Mouse (Mus musculus) embryonic facial prominence, embryonic 13.5 days (tissue): Measurements from ENCODE around the gene Prkca. TPM values are rescaled to one million over a fixed set of nuclear protein-coding genes. Genes with fewer than 3 reads are reported as not detected.

Experiments
- ATAC-seq: fragments of 200-750 bp; cut with Nextera tagmentation; 2 replicates; pipeline ENCODE4 v1.8.0; 2017; ENCODE audit warnings: low read depth; ENCODE audit not compliant: insufficient number of reproducible peaks, insufficient read depth, low FRiP score, low TSS enrichment
- H3K27ac ChIP-seq: fragments of 300-500 bp; sonication (generic); 2 replicates; pipeline ENCODE4 v1.5.1; 2015; ENCODE audit warnings: moderate library complexity, mild to moderate bottlenecking, inconsistent platforms
- H3K27me3 ChIP-seq: fragments of 300-500 bp; sonication (generic); 2 replicates; pipeline ENCODE4 v1.6.1; 2015; ENCODE audit warnings: mild to moderate bottlenecking, inconsistent platforms
- H3K36me3 ChIP-seq: fragments of 300-500 bp; sonication (generic); 2 replicates; pipeline ENCODE4 v1.6.1; 2015; ENCODE audit warnings: mild to moderate bottlenecking, inconsistent platforms
- H3K4me1 ChIP-seq: fragments of 300-500 bp; sonication (generic); 2 replicates; pipeline ENCODE4 v1.6.1; 2015; ENCODE audit warnings: inconsistent platforms
- H3K4me2 ChIP-seq: fragments of 300-500 bp; sonication (generic); 2 replicates; pipeline ENCODE4 v1.6.1; 2015; ENCODE audit warnings: moderate library complexity, mild to moderate bottlenecking, inconsistent platforms
- H3K4me3 ChIP-seq: fragments of 300-500 bp; sonication (generic); 2 replicates; pipeline ENCODE4 v1.5.1; 2015; ENCODE audit warnings: mild to moderate bottlenecking, inconsistent platforms
- H3K9ac ChIP-seq: fragments of 300-500 bp; sonication (generic); 2 replicates; pipeline ENCODE4 v1.6.1; 2015; ENCODE audit warnings: mild to moderate bottlenecking, inconsistent platforms
- H3K9me3 ChIP-seq: fragments of 300-500 bp; sonication (generic); 2 replicates; pipeline ENCODE4 v1.6.1; 2016; ENCODE audit warnings: inconsistent platforms
- WGBS: fragments of 180-500 bp; shearing (Covaris S2); methylation state at CpG from one replicate; pipeline ENCODE4 v1.1.7; 2015; ENCODE audit warnings: mixed read lengths; 5-methylcytosine and 5-hydroxymethylcytosine counted together
- polyA plus RNA-seq: library from polyadenylated mRNA; unstranded; fragments of >200 nt; fragmentation: Nextera tagmentation; extraction: Ambion mirVana; gene quantifications from 2 replicates; pipeline ENCODE4 v1.2.1, GENCODE M21; 2015

The Prkca gene
- polyA plus RNA-seq, 1 experiment from 2014 or later, result 10.2 TPM

- Histone ChIP-seq H3K27ac (no peak overlapping the region), H3K9ac (no peak overlapping the region), H3K27me3 (no peaks in the 10 kb centered on the region), H3K36me3 (no peaks in the 10 kb centered on the region), H3K4me1 (peaks cover 48% of the 10 kb centered on the region), H3K4me2 (no peak overlapping the region), H3K4me3 (no peak overlapping the region), H3K9me3 (no peaks in the 10 kb centered on the region)
- ATAC-seq, result no peak
- WGBS, result 60% methylated on average over 8 of the region's 8 CpGs
Observed at GRCm38 (mm10) chr11:108271305-108271704, 72.4 kb downstream of the Prkca start.

DNA sequence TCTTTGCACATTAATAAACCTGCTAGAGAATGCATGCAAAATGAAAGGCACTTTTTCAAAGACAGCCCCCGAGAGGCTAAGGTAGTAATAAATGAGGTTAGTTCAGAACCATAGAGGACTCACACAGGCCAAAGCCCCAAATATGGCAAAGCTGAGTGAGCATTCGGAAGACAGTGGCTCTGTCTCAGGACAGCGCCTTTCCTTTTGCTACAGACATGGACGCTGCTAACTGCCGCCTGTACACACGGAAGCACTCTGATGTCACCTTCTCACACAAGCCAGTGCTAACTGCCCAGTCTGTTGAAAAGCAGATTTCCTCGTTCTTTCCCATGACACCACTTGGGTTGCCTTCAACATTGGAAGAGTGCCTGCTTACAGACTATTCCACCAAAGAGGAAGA is 74.2 kb downstream of the Prkca start:
- no peak for ATAC-seq
- Histone ChIP-seq H3K36me3 (no peaks in the 10 kb centered on the region), H3K4me2 (no peak overlapping the region), H3K9ac (no peak overlapping the region), H3K27me3 (no peaks in the 10 kb centered on the region), H3K4me3 (no peak overlapping the region), H3K4me1 (peaks cover 42% of the 10 kb centered on the region), H3K9me3 (no peaks in the 10 kb centered on the region), H3K27ac (no peak overlapping the region)
- 80% methylated on average over 7 of the region's 7 CpGs for WGBS

- no peak for ATAC-seq
- H3K27ac ChIP-seq, result no peak overlapping the region
Observed at GRCm38 (mm10) chr11:108268421-108269322, 75.1 kb downstream of the Prkca start.

GRCm38 (mm10) chr11:108267825-108268224 is 75.9 kb downstream of the Prkca start:
- no peaks in the 10 kb centered on the region for H3K27me3 ChIP-seq
- no peak overlapping the region for H3K4me3 ChIP-seq
- H3K9me3 ChIP-seq, result no peaks in the 10 kb centered on the region
- H3K4me1 ChIP-seq, result peaks cover 45% of the 10 kb centered on the region
- no peak for ATAC-seq
- WGBS, result 84% methylated on average over 7 of the region's 7 CpGs
- H3K9ac ChIP-seq, result no peak overlapping the region
- H3K4me2 ChIP-seq, result no peak overlapping the region
- H3K27ac ChIP-seq, result no peak overlapping the region
- H3K36me3 ChIP-seq, result no peaks in the 10 kb centered on the region

More at GRCm38 (mm10) chr11:108268421-108269322, 75.1 kb downstream of the Prkca start:
- Histone ChIP-seq H3K4me1 (peaks cover 44% of the 10 kb centered on the region), H3K4me2 (no peak overlapping the region), H3K4me3 (no peak overlapping the region), H3K9me3 (no peaks in the 10 kb centered on the region), H3K36me3 (no peaks in the 10 kb centered on the region), H3K27me3 (no peaks in the 10 kb centered on the region), H3K9ac (0 out of 2 replicates have a peak overlapping the region, but pooled peaks have one; percentile 32)
- 62% methylated on average over 12 of the region's 12 CpGs for WGBS

DNA sequence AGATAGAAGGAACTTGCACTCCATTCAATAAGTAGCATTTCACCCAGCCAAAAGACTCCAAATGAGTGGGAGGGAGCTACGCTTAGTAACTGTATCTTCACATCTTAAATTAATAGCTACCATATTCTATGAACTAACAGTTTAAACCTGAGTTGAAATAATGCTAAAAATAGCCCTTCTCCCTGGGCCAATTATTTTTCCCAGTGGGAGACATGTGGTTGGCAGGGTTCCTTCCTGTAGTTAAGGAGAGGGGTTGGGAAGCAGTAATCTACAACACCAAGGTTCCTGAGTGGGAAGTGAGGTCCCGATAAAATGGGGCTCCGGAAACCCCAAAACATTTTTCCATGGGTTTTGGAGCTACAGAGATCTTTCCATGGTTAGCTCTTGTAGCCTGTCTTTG is 76.7 kb downstream of the Prkca start:
- no peak overlapping the region for H3K27ac ChIP-seq

GRCm38 (mm10) chr11:108263868-108264267 is 79.9 kb downstream of the Prkca start:
- H3K27ac ChIP-seq, result no peak overlapping the region
- no peak overlapping the region for H3K4me3 ChIP-seq
- no peaks in the 10 kb centered on the region for H3K36me3 ChIP-seq
- H3K27me3 ChIP-seq, result no peaks in the 10 kb centered on the region
- H3K9me3 ChIP-seq, result no peaks in the 10 kb centered on the region
- no peak overlapping the region for H3K9ac ChIP-seq
- no peak for ATAC-seq
- peaks cover 43% of the 10 kb centered on the region for H3K4me1 ChIP-seq
- H3K4me2 ChIP-seq, result no peak overlapping the region
- WGBS, result 81% methylated on average over 1 of the region's 1 CpGs

More for the DNA sequence above, 76.7 kb downstream of the Prkca start:
- H3K4me3 ChIP-seq, result no peak overlapping the region
- H3K36me3 ChIP-seq, result no peaks in the 10 kb centered on the region
- no peak overlapping the region for H3K9ac ChIP-seq
- no peak for ATAC-seq
- no peak overlapping the region for H3K4me2 ChIP-seq
- peaks cover 45% of the 10 kb centered on the region for H3K4me1 ChIP-seq
- 74% methylated on average over 3 of the region's 3 CpGs for WGBS
- H3K9me3 ChIP-seq, result no peaks in the 10 kb centered on the region
- H3K27me3 ChIP-seq, result no peaks in the 10 kb centered on the region

DNA sequence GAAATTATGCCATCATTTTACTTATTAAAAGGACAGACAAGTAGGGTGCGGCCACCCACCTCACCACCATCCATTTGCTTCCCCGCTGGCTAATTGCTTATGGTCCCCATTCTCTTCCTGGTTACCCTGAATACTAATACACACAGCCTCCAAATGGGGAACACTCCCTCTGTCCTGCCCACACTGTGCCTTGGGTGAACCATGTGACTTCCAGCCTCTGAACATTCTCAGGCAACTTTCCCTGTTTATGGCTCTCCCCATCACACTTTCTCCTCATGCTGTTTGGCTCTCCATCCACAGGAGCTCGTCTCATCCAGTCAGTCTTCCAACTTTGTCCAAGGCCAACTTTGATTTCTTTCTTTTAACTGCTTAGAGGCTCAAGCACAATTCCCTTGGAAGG is 80.3 kb downstream of the Prkca start:
- WGBS, result 59% methylated on average over 3 of the region's 3 CpGs

GRCm38 (mm10) chr11:108261751-108262160 is 82.0 kb downstream of the Prkca start:
- WGBS, result 68% methylated on average over 7 of the region's 7 CpGs
- H3K36me3 ChIP-seq, result no peaks in the 10 kb centered on the region
- no peaks in the 10 kb centered on the region for H3K9me3 ChIP-seq
- H3K27me3 ChIP-seq, result no peaks in the 10 kb centered on the region
- H3K4me1 ChIP-seq, result peaks cover 26% of the 10 kb centered on the region
- no peak overlapping the region for H3K27ac ChIP-seq
- H3K4me3 ChIP-seq, result no peak overlapping the region
- no peak for ATAC-seq
- H3K9ac ChIP-seq, result no peak overlapping the region
- no peak overlapping the region for H3K4me2 ChIP-seq

More for the DNA sequence above, 80.3 kb downstream of the Prkca start:
- no peak for ATAC-seq
- Histone ChIP-seq H3K27me3 (no peaks in the 10 kb centered on the region), H3K9ac (no peak overlapping the region), H3K27ac (no peak overlapping the region), H3K9me3 (no peaks in the 10 kb centered on the region), H3K36me3 (no peaks in the 10 kb centered on the region), H3K4me2 (no peak overlapping the region), H3K4me3 (no peak overlapping the region), H3K4me1 (peaks cover 41% of the 10 kb centered on the region)

GRCm38 (mm10) chr11:108260775-108261517 is 82.8 kb downstream of the Prkca start:
- Histone ChIP-seq H3K4me2 (no peak overlapping the region), H3K9me3 (no peaks in the 10 kb centered on the region), H3K27me3 (no peaks in the 10 kb centered on the region), H3K27ac (no peak overlapping the region), H3K36me3 (no peaks in the 10 kb centered on the region), H3K4me3 (no peak overlapping the region), H3K9ac (no peak overlapping the region), H3K4me1 (peaks cover 26% of the 10 kb centered on the region)
- ATAC-seq, result no peak
- WGBS, result 63% methylated on average over 6 of the region's 6 CpGs

DNA sequence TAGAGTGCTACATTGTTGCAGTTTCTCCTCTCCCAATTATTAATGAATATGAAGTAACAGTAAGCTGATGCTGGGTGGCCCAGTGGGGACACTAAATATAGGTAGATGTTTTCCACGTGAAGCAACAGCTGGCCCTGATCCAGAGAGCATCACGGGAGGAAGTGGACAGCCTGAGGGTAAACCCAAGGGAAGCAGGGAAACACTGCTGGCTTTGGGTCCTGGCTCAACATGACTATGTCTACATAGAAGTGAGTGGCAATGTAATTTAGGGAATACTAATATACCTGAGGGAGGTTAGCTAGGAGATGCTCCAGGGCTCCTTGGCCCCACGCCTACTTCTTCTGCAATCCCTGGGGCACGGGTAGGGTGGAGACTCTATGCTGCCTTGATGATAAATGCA is 84.3 kb downstream of the Prkca start:
- H3K9me3 ChIP-seq, result no peaks in the 10 kb centered on the region
- H3K4me1 ChIP-seq, result peaks cover 26% of the 10 kb centered on the region
- no peak overlapping the region for H3K4me2 ChIP-seq
- 61% methylated on average over 4 of the region's 4 CpGs for WGBS
- H3K4me3 ChIP-seq, result no peak overlapping the region
- ATAC-seq, result no peak
- no peak overlapping the region for H3K9ac ChIP-seq
- H3K27me3 ChIP-seq, result no peaks in the 10 kb centered on the region
- H3K36me3 ChIP-seq, result no peaks in the 10 kb centered on the region
- no peak overlapping the region for H3K27ac ChIP-seq

DNA sequence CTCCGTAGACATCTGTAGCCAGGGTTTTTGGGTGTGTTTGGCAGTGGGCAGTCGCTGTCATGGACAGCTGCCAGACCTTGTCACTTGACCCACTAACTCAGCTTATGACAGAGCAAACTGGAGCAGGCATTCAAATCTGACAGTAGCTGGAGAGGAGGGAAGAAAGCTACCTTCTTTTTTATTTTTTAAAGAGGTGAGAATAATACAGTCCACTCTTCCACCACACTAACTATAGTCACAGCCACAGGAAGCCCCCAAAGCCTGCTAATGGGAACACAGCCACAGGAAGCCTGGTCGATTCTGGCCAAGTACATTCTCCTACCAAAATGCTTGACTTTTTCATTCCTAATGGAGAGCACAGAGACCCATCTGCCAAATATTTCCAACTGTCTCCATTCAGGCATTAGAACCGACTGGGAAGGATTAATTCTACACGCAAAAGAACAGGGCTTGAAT is 84.9 kb downstream of the Prkca start:
- no peaks in the 10 kb centered on the region for H3K36me3 ChIP-seq
- no peak overlapping the region for H3K4me2 ChIP-seq
- no peak overlapping the region for H3K4me3 ChIP-seq
- peaks cover 25% of the 10 kb centered on the region for H3K4me1 ChIP-seq
- H3K27ac ChIP-seq, result no peak overlapping the region
- no peak overlapping the region for H3K9ac ChIP-seq
- H3K9me3 ChIP-seq, result no peaks in the 10 kb centered on the region
- H3K27me3 ChIP-seq, result no peaks in the 10 kb centered on the region
- WGBS, result 68% methylated on average over 5 of the region's 5 CpGs
- no peak for ATAC-seq
